Mouse (Mus musculus) sigmoid colon, adult 10 weeks (tissue): Measurements from ENCODE around the gene Tbx15. TPM values are rescaled to one million over a fixed set of nuclear protein-coding genes. Genes with fewer than 3 reads are reported as not detected.

ENCODE experiments used
- polyA plus RNA-seq: library from polyadenylated mRNA; stranded (reverse); fragments of 350-450 nt; fragmentation: Illumina TruSeq; extraction: RNeasy Lipid Tissue Mini Kit (QIAGEN cat#74804); gene quantifications from one replicate; pipeline ENCODE4 v1.2.3, GENCODE M21; 2014; ENCODE audit warnings: low read depth, low replicate concordance

The Tbx15 gene
- not detected for polyA plus RNA-seq

DNA sequence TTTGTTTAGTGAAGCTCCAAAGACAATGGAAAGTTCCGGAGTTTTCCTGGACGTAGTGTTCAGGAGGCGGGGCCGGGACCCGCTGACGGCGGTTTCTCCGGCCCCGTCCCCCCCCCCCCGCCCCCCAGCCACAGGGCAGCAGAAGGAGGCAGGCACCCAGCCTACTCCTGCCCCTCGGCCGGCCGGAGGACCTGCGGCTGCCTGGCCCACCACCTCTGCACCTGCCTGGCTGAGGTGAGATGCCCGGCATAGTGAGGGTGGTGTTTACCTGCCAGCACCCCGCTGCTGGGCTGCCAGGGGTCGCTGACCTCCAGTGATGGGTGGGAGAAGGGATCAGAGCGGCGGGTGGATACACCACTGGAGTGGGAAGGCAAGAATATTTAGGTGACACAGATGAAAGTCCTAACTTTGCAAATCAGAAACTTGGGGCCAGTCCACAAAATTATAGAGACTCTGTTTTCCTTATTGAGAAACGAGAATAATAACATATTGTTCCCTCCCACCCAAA, at the start of gene Tbx15:
Tbx15 (plus strand) TSS at position 169 of the 508 bp plus-strand sequence.

Other genes with a start within 250 kb of the Tbx15 start
- gene Wars2, start 99.3 kb upstream of the Tbx15 start, polyA plus RNA-seq = 11.8 TPM